Comparison of ENCODE assay signal across 18 mouse cellular contexts in genomic region chr9:48536414-48536813, GRCm38 (mm10).
"Had no signal": no experiment of that assay in that cellular context is flagged by ENCODE, and none has a peak within 500 bp of the region (broad histone marks: within the 10 kb centered on the region; RNA-seq: fewer than 3 reads in every experiment).

No protein-coding gene starts in this region.

- ATAC-seq: intestine, embryonic 16.5 days; liver, postnatal 0 days had no signal

- H3K36me3 ChIP-seq: limb, embryonic 12.5 days; liver, embryonic 13.5 days; lung, embryonic 15.5 days; neural tube, embryonic 12.5 days had no signal

- H3K27ac ChIP-seq: limb, embryonic 12.5 days; liver, embryonic 13.5 days; lung, embryonic 15.5 days; macrophage; neural tube, embryonic 12.5 days; stomach, postnatal 0 days had no signal

- H3K4me3 ChIP-seq: limb, embryonic 12.5 days; liver, embryonic 13.5 days; lung, embryonic 15.5 days; megakaryocyte, embryonic 14.5 days; myocyte; neural tube, embryonic 12.5 days had no signal

- H3K4me1 ChIP-seq: lung, embryonic 15.5 days; neural tube, embryonic 12.5 days had no signal

- H3K9me3 ChIP-seq: limb, embryonic 12.5 days; lung, embryonic 15.5 days had no signal

- H3K9ac ChIP-seq: limb, embryonic 12.5 days; liver, embryonic 13.5 days; liver, postnatal 0 days; lung, embryonic 15.5 days; neural tube, embryonic 12.5 days had no signal

- DNase-seq: kidney, adult 9 months; kidney, postnatal 14 days; layer of hippocampus, postnatal 36 days; liver; liver, embryonic 13.5 days; liver, postnatal 0 days; lung, postnatal 14 days; midbrain, embryonic 14.5 days; right cerebral cortex, postnatal 14 days; thymus, postnatal 4 days had no signal

- H3K27me3 ChIP-seq: neural tube, embryonic 12.5 days had no signal

- H3K4me2 ChIP-seq: limb, embryonic 12.5 days; liver, embryonic 13.5 days; lung, embryonic 15.5 days; neural tube, embryonic 12.5 days had no signal
